Mouse (Mus musculus): ENCODE measurements around the gene Lpcat3.
"Not testable (repeated sequence)": the region's sequence is repeated elsewhere in the genome, so short reads cannot be mapped to it uniquely, and the experiment has no call there.

GRCm38 (mm10) chr6:124635985-124636384, 26.8 kb upstream of the Lpcat3 start, which contains the start of gene C1s2:
- not testable (repeated sequence) for TF ChIP-seq CTCF, POLR2A (IDR thresholded peaks at IDR 0.05; ENCODE audit: insufficient read depth, low read depth, low read length)
